Mouse (Mus musculus): ENCODE results near the gene Apc2.
"Not testable (repeated sequence)": the region's sequence is repeated elsewhere in the genome, so short reads cannot be mapped to it uniquely, and the experiment has no call there.

Apc2 gene

DNA sequence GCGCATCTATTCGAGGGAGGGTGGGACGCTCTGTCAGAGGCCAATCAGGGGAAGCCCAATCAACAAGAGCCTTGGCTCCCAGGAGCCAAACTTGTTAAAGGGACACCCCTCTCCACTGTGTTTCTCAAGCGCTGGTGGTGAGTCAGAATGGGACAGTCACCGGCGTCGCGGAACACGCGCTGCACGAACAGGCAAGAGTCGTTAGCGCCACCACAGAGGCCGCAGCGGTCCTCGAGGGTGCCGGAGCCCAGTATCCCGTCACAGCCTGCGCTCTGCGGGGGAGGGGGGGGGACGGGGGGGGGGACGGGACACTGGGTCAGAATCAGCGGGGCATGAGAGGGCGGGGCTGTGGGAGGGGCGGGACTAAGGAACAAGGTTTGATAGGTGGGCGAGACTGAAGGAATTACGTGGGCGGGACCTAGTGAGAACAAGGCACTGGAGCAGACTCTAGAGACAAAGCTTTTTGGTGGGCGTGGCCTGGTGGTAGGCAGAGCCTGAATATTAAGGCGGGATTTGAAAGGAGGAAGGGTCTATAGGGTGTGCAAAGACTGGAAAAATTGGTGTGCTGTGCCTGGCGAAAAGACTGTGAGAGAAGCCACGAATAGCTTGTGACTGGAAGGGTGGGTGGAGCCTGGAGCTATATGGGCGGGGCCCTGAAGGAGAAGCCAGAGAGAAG, 47.1 kb downstream of the Apc2 start:
- in situ Hi-C loops (cut with MboI, MseI), result no loop called here

- in situ Hi-C loops (cut with MboI, MseI), result no loop called here
Measured at GRCm38 (mm10) chr10:80343425-80343895, 47.7 kb downstream of the Apc2 start.

GRCm38 (mm10) chr10:80344131-80344661, 48.4 kb downstream of the Apc2 start:
- in situ Hi-C loops (cut with MboI, MseI), result no loop called here

- in situ Hi-C loops (cut with MboI, MseI), result no loop called here
Measured at GRCm38 (mm10) chr10:80345122-80345521, 49.3 kb downstream of the Apc2 start.

- in situ Hi-C loops (cut with MboI, MseI), result not testable (repeated sequence)
Measured at GRCm38 (mm10) chr10:80345929-80346328, 50.2 kb downstream of the Apc2 start.

GRCm38 (mm10) chr10:80347514-80347967, 51.8 kb downstream of the Apc2 start:
- in situ Hi-C loops (cut with MboI, MseI), result no loop called here

DNA sequence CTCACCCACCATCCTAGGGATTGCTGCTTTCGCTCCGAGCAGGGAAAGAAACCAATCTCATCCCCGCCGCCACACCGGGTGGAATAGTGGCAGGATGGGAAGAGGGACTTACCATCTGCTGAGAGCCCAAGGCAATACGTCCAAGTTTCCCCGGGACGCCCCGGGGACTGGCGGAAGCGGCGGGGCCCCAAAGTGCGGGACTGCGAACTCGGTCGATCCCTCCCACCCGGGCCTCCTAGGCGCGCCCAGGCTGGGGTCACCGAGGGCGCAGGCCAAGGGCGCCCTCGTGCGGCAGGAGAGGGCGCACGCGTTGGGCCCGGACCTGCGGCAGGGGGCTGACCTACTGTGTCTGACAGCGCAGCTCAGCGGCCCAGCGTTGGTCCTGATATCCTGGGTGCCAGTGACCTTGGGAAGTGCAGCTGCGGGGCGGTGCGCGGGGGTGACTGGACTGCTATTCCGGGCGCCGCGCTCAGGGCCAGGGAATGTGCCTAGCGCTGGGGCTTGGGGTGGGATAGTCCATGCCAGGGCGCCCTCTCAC, 52.5 kb downstream of the Apc2 start, which contains the start of gene Adamtsl5:
Gene Adamtsl5, minus strand, starts transcription at position 169 of the 538 bp plus-strand sequence.
- in situ Hi-C loops (cut with MboI, MseI), result no loop called here

- in situ Hi-C loops (cut with MboI, MseI), result no loop called here
Measured at GRCm38 (mm10) chr10:80348981-80349380, 53.2 kb downstream of the Apc2 start.

DNA sequence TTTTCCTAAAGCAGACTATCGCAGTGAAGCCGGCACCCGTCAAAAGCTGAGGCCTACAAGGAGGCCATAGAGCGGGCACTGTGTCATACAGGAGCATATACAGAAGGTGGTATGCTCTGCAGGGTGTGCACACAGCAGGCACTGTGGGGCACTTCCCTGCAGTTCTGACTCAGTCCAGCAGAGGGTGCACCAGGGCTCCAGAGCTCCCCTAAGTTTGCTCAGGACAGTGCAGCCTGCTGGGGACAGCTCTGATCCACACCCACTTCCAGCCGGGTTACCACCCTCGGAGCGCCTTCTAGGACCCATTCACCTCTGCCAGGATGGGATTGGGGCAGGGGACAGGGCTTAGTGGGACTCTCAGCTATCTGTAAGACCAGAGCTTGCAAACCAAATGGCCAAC, 54.5 kb downstream of the Apc2 start:
- in situ Hi-C loops (cut with MboI, MseI), result no loop called here

DNA sequence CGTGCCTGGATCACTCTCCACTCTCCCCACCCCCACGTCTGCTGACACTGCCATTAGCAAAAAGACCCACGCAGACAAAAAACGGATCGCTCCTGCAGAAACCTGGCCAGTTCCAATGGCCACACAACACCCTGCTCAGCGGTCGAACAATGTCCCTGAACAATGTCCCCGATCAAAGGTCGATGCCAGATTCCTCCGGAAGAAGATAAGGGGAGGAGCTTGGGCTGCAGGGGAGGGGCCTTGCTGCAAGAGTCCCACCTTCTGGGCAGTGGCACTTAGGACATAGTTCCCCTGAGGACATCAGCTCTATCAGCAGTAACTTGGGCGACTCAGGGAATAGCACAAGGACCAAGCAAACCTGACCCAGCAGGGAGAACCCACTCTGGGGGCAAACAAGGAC, 56.1 kb downstream of the Apc2 start:
- in situ Hi-C loops (cut with MboI, MseI), result no loop called here

- in situ Hi-C loops (cut with MboI, MseI), result no loop called here
Measured at GRCm38 (mm10) chr10:80352727-80353126, 57.0 kb downstream of the Apc2 start.

GRCm38 (mm10) chr10:80355431-80355830, 59.7 kb downstream of the Apc2 start:
- in situ Hi-C loops (cut with MboI, MseI), result no loop called here

- in situ Hi-C loops (cut with MboI, MseI), result no loop called here
Measured at GRCm38 (mm10) chr10:80356001-80356682, 60.4 kb downstream of the Apc2 start, which contains the start of gene Plk5. Plk5 (plus strand) TSS chr10:80356459.

DNA sequence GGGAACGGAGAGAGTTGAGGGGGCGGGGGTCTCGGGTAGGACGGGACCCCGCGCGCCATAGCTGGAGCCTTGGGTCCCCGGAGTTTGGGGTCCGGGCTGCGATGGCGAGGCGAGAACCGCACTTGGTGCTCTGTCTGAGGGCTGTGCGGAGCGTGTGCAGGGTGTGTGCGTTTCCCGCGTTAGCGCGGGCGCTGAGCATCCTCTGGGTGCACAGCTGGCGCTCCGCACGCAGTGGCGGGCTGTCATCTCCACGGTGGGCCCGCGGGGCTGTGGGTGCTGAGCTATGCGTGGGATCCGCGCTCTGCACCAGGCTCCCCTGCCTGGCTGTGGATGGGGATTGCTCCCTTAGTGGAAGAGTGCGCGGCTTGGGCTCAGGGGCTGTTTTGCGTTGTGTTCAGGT, 61.0 kb downstream of the Apc2 start:
- in situ Hi-C loops (cut with MboI, MseI), result no loop called here

DNA sequence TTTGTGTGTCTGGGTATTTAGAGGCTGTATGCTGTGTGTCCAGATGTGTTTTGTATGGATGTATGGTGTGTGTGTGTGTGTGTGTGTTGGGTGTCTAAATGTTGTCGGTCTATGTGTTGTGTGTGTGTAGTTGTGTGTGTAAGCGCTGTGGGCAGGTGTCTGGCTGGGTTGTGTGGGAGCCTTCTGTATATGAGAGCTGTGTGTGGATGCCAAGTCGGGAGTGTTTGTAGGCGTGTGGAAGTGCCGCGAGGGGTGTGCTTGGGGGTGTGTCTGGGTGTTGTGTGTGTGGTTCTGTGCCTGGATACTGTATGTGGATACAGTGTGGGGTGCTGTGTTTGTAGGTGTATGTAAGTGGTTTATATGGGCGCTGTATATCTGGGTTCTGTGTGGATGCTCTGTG, 61.6 kb downstream of the Apc2 start:
- in situ Hi-C loops (cut with MboI, MseI), result no loop called here

- in situ Hi-C loops (cut with MboI, MseI), result no loop called here
Measured at GRCm38 (mm10) chr10:80357994-80358639, 62.3 kb downstream of the Apc2 start.

- in situ Hi-C loops (cut with MboI, MseI), result no loop called here
Measured at GRCm38 (mm10) chr10:80363734-80364133, 68.0 kb downstream of the Apc2 start.

- in situ Hi-C loops (cut with MboI, MseI), result no loop called here
Measured at GRCm38 (mm10) chr10:80365736-80366135, 70.0 kb downstream of the Apc2 start.

Measured in T-helper 1 cell (primary cell).